Mouse (Mus musculus): ENCODE measurements at regions not wholly inside any gene's neighbourhood (a gene's known extent, or its start where the extent isn't known, plus 50 kb on each side); places are given as distances from the start of the nearest gene placed in this dataset.

- Histone ChIP-seq H3K27ac (replicated peaks; ENCODE audit: low read depth, low read length) (no peak overlapping the region), H3K9me3 (replicated peaks; ENCODE audit: control insufficient read depth, low read length) (no peaks in the 10 kb centered on the region), H3K4me1 (ENCODE audit: control insufficient read depth, insufficient read depth, low read length) (no peaks in the 10 kb centered on the region), H3K9ac (replicated peaks; ENCODE audit: low read length) (no peak overlapping the region), H3K27me3 (ENCODE audit: control insufficient read depth, insufficient read depth, low read length) (no peaks in the 10 kb centered on the region), H3K36me3 (replicated peaks; ENCODE audit: control insufficient read depth, insufficient read depth, low read depth, low read length) (no peaks in the 10 kb centered on the region), H3K4me2 (ENCODE audit: low read depth, low read length) (no peak overlapping the region), H3K4me3 (ENCODE audit: low read depth, low read length) (no peak overlapping the region)
- 97% methylated on average over 2 of the region's 2 CpGs for WGBS
- DNase-seq (ENCODE audit: low spot score) (no peak), ATAC-seq (replicated peaks; ENCODE audit: insufficient number of reproducible peaks, low FRiP score, low TSS enrichment, low read depth) (no peak)
Observed at GRCm38 (mm10) chr17:68916531-68916930, 90.1 kb downstream of the Tmem200c start.

DNA sequence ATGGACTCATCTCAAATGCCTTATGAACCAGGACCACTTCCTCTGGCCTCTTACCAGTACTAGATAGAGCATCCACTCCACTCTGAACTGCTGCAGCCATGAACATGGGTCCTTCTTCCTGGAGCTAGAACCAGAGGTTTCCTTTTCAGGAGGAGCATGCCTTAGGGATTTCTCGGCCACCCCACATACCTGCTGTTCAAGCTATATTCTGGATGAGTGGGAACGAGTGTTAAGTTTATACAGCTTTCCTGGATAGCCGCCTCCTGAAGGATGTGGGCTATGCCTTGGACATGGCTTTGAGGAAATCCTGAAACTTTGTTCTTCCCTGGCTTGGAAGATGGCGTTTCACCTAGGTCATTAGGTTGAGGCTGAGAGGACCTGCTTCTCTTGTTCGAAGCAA, 91.8 kb downstream of the Tmem200c start:
- Histone ChIP-seq H3K9ac (replicated peaks; ENCODE audit: low read length) (no peak overlapping the region), H3K4me1 (ENCODE audit: control insufficient read depth, insufficient read depth, low read length) (no peaks in the 10 kb centered on the region), H3K9me3 (replicated peaks; ENCODE audit: control insufficient read depth, low read length) (no peaks in the 10 kb centered on the region), H3K27ac (replicated peaks; ENCODE audit: low read depth, low read length) (no peak overlapping the region), H3K36me3 (replicated peaks; ENCODE audit: control insufficient read depth, insufficient read depth, low read depth, low read length) (no peaks in the 10 kb centered on the region), H3K27me3 (ENCODE audit: control insufficient read depth, insufficient read depth, low read length) (no peaks in the 10 kb centered on the region), H3K4me2 (ENCODE audit: low read depth, low read length) (no peak overlapping the region), H3K4me3 (ENCODE audit: low read depth, low read length) (no peak overlapping the region)
- WGBS: 82% methylated on average over 5 of the region's 5 CpGs
- ATAC-seq (replicated peaks; ENCODE audit: insufficient number of reproducible peaks, low FRiP score, low TSS enrichment, low read depth) (no peak), DNase-seq (ENCODE audit: low spot score) (no peak)

DNA sequence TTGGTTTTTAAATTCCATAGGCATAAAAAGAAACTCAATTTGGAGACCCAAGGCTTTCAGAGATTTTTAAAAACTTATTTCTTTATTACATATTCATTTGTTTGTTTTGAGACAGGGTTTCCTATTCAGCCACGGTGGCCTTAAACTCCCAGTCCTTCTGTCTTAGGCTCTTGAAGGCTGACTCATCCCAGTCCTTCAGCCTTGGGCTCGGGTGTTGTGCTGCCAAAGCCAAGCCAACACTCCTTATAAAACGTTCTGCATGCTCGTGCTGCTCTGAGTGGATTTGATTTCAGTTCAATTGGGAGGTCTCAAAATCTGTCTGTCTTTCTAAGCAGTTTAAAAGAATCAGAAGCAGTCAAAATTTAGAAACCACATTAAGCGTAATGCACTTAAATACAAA, 96.8 kb downstream of the Tmem200c start:
- Histone ChIP-seq H3K4me2 (ENCODE audit: low read depth, low read length) (no peak overlapping the region), H3K4me3 (ENCODE audit: low read depth, low read length) (no peak overlapping the region), H3K36me3 (replicated peaks; ENCODE audit: control insufficient read depth, insufficient read depth, low read depth, low read length) (no peaks in the 10 kb centered on the region), H3K27ac (replicated peaks; ENCODE audit: low read depth, low read length) (no peak overlapping the region), H3K9ac (replicated peaks; ENCODE audit: low read length) (no peak overlapping the region), H3K27me3 (ENCODE audit: control insufficient read depth, insufficient read depth, low read length) (no peaks in the 10 kb centered on the region), H3K4me1 (ENCODE audit: control insufficient read depth, insufficient read depth, low read length) (no peaks in the 10 kb centered on the region), H3K9me3 (replicated peaks; ENCODE audit: control insufficient read depth, low read length) (no peaks in the 10 kb centered on the region)
- WGBS: 80% methylated on average over 5 of the region's 5 CpGs
- ATAC-seq (replicated peaks; ENCODE audit: insufficient number of reproducible peaks, low FRiP score, low TSS enrichment, low read depth) (no peak), DNase-seq (ENCODE audit: low spot score) (no peak)

GRCm38 (mm10) chr17:68927418-68927817, 101.0 kb downstream of the Tmem200c start:
- H3K4me1 ChIP-seq (ENCODE audit: control insufficient read depth, insufficient read depth, low read length): no peaks in the 10 kb centered on the region
- H3K27ac ChIP-seq (replicated peaks; ENCODE audit: low read depth, low read length): no peak overlapping the region
- H3K4me3 ChIP-seq (ENCODE audit: low read depth, low read length): no peak overlapping the region
- no peak for DNase-seq (ENCODE audit: low spot score)
- H3K9me3 ChIP-seq (replicated peaks; ENCODE audit: control insufficient read depth, low read length): no peaks in the 10 kb centered on the region
- H3K27me3 ChIP-seq (ENCODE audit: control insufficient read depth, insufficient read depth, low read length): no peaks in the 10 kb centered on the region
- no peak overlapping the region for H3K4me2 ChIP-seq (ENCODE audit: low read depth, low read length)
- WGBS: 68% methylated on average over 6 of the region's 6 CpGs
- ATAC-seq (replicated peaks; ENCODE audit: insufficient number of reproducible peaks, low FRiP score, low TSS enrichment, low read depth): no peak
- no peaks in the 10 kb centered on the region for H3K36me3 ChIP-seq (replicated peaks; ENCODE audit: control insufficient read depth, insufficient read depth, low read depth, low read length)
- H3K9ac ChIP-seq (replicated peaks; ENCODE audit: low read length): no peak overlapping the region

- H3K9me3 ChIP-seq (replicated peaks; ENCODE audit: control insufficient read depth, low read length): no peaks in the 10 kb centered on the region
- no peaks in the 10 kb centered on the region for H3K4me1 ChIP-seq (ENCODE audit: control insufficient read depth, insufficient read depth, low read length)
- H3K27ac ChIP-seq (replicated peaks; ENCODE audit: low read depth, low read length): no peak overlapping the region
- no peak overlapping the region for H3K9ac ChIP-seq (replicated peaks; ENCODE audit: low read length)
- H3K4me2 ChIP-seq (ENCODE audit: low read depth, low read length): no peak overlapping the region
- ATAC-seq (replicated peaks; ENCODE audit: insufficient number of reproducible peaks, low FRiP score, low TSS enrichment, low read depth) (no peak), DNase-seq (ENCODE audit: low spot score) (no peak)
- no peaks in the 10 kb centered on the region for H3K36me3 ChIP-seq (replicated peaks; ENCODE audit: control insufficient read depth, insufficient read depth, low read depth, low read length)
- no peak overlapping the region for H3K4me3 ChIP-seq (ENCODE audit: low read depth, low read length)
- no peaks in the 10 kb centered on the region for H3K27me3 ChIP-seq (ENCODE audit: control insufficient read depth, insufficient read depth, low read length)
- WGBS: 73% methylated on average over 6 of the region's 6 CpGs
Observed at GRCm38 (mm10) chr17:68928691-68929090, 102.3 kb downstream of the Tmem200c start.

- DNase-seq (ENCODE audit: low spot score): no peak
- H3K27me3 ChIP-seq (ENCODE audit: control insufficient read depth, insufficient read depth, low read length): no peaks in the 10 kb centered on the region
- WGBS: 92% methylated on average over 7 of the region's 7 CpGs
Observed at GRCm38 (mm10) chr17:68933265-68933664, 106.8 kb downstream of the Tmem200c start.

GRCm38 (mm10) chr17:68934066-68934465, 107.6 kb downstream of the Tmem200c start:
- Histone ChIP-seq H3K9ac (replicated peaks; ENCODE audit: low read length) (no peak overlapping the region), H3K4me3 (ENCODE audit: low read depth, low read length) (no peak overlapping the region), H3K27ac (replicated peaks; ENCODE audit: low read depth, low read length) (no peak overlapping the region), H3K27me3 (ENCODE audit: control insufficient read depth, insufficient read depth, low read length) (no peaks in the 10 kb centered on the region), H3K36me3 (replicated peaks; ENCODE audit: control insufficient read depth, insufficient read depth, low read depth, low read length) (no peaks in the 10 kb centered on the region), H3K4me2 (ENCODE audit: low read depth, low read length) (no peak overlapping the region), H3K9me3 (replicated peaks; ENCODE audit: control insufficient read depth, low read length) (no peaks in the 10 kb centered on the region), H3K4me1 (ENCODE audit: control insufficient read depth, insufficient read depth, low read length) (no peaks in the 10 kb centered on the region)
- DNase-seq (ENCODE audit: low spot score) (no peak), ATAC-seq (replicated peaks; ENCODE audit: insufficient number of reproducible peaks, low FRiP score, low TSS enrichment, low read depth) (no peak)
- 83% methylated on average over 10 of the region's 10 CpGs for WGBS

More at GRCm38 (mm10) chr17:68933265-68933664, 106.8 kb downstream of the Tmem200c start:
- no peak overlapping the region for H3K27ac ChIP-seq (replicated peaks; ENCODE audit: low read depth, low read length)
- no peaks in the 10 kb centered on the region for H3K36me3 ChIP-seq (replicated peaks; ENCODE audit: control insufficient read depth, insufficient read depth, low read depth, low read length)
- ATAC-seq (replicated peaks; ENCODE audit: insufficient number of reproducible peaks, low FRiP score, low TSS enrichment, low read depth): no peak
- H3K4me2 ChIP-seq (ENCODE audit: low read depth, low read length): no peak overlapping the region
- no peaks in the 10 kb centered on the region for H3K4me1 ChIP-seq (ENCODE audit: control insufficient read depth, insufficient read depth, low read length)
- H3K9ac ChIP-seq (replicated peaks; ENCODE audit: low read length): no peak overlapping the region
- no peak overlapping the region for H3K4me3 ChIP-seq (ENCODE audit: low read depth, low read length)
- no peaks in the 10 kb centered on the region for H3K9me3 ChIP-seq (replicated peaks; ENCODE audit: control insufficient read depth, low read length)

DNA sequence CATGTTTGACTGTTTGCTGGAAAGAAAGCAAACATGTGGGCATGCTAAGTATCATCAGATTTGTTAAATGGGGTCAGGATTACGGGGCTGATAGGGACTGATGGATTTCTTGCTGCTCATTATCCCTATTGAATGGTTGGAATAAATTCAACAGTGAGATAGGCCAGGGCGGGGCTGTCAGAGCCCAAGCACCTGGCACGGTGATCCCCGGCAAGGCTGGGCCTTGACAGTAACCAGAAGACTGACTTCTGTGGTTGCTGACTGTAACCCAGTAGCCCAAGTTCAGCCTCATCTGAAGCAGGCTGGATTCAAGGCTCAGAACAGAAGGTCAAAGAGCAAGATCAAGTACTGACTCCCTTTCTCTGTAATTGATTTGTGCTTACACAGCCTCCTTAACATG, 109.6 kb downstream of the Tmem200c start:
- H3K9ac ChIP-seq (replicated peaks; ENCODE audit: low read length): no peak overlapping the region
- no peaks in the 10 kb centered on the region for H3K27me3 ChIP-seq (ENCODE audit: control insufficient read depth, insufficient read depth, low read length)
- no peak overlapping the region for H3K4me3 ChIP-seq (ENCODE audit: low read depth, low read length)
- WGBS: 73% methylated on average over 4 of the region's 4 CpGs
- H3K4me2 ChIP-seq (ENCODE audit: low read depth, low read length): no peak overlapping the region
- H3K36me3 ChIP-seq (replicated peaks; ENCODE audit: control insufficient read depth, insufficient read depth, low read depth, low read length): no peaks in the 10 kb centered on the region
- H3K9me3 ChIP-seq (replicated peaks; ENCODE audit: control insufficient read depth, low read length): no peaks in the 10 kb centered on the region
- H3K4me1 ChIP-seq (ENCODE audit: control insufficient read depth, insufficient read depth, low read length): no peaks in the 10 kb centered on the region
- ATAC-seq (replicated peaks; ENCODE audit: insufficient number of reproducible peaks, low FRiP score, low TSS enrichment, low read depth): no peak
- no peak for DNase-seq (ENCODE audit: low spot score)
- no peak overlapping the region for H3K27ac ChIP-seq (replicated peaks; ENCODE audit: low read depth, low read length)

Data from embryonic facial prominence, embryonic 11.5 days (tissue).